Mouse (Mus musculus): ENCODE measurements around the gene Vmn1r39. TPM values are rescaled to one million over a fixed set of nuclear protein-coding genes. Genes with fewer than 3 reads are reported as not detected.
"Not testable (repeated sequence)": the region's sequence is repeated elsewhere in the genome, so short reads cannot be mapped to it uniquely, and the experiment has no call there.

Vmn1r39 gene
- polyA plus RNA-seq, 1 experiment from 2014 or later = not detected

DNA sequence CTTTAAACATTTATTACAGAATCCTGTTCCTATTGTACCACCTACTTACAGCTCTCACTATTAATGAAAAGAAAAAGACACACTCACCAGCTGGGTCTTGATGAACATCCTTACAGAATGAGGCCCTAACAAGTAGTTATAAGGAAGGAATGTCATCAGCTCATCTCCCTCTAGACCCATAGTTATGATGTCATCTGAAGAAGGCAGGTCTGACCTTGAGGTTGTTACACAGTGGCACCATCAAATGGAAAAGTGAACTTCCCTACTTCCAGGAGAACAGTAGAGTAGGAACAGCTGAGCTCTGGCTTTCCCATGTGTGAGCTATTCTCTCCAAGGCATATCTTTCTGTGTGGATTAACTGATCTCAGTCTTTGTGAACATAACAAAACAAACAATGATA lies 27.9 kb downstream of the Vmn1r39 start, which contains the start of gene Vmn1r38:
Gene Vmn1r38, minus strand, starts transcription at position 101 of the 400 bp plus-strand sequence.
- H3K9ac ChIP-seq (ENCODE audit: low read length); H3K9me3 ChIP-seq (ENCODE audit: control insufficient read depth, low read length); H3K27ac ChIP-seq (ENCODE audit: low read depth); ATAC-seq (replicated peaks; ENCODE audit: low FRiP score, low TSS enrichment, low read depth); H3K27me3 ChIP-seq (replicated peaks; ENCODE audit: control insufficient read depth, insufficient read depth, low read length); H3K36me3 ChIP-seq (ENCODE audit: control insufficient read depth, insufficient read depth, low read length); H3K4me2 ChIP-seq (ENCODE audit: low read length); DNase-seq (ENCODE audit: low spot score); H3K4me3 ChIP-seq (ENCODE audit: low read depth, low read length); H3K4me1 ChIP-seq (replicated peaks; ENCODE audit: control insufficient read depth, insufficient read depth, low read length): not testable (repeated sequence)

Other genes with a start within 250 kb of the Vmn1r39 start
- gene Vmn1r33, start 192.3 kb downstream of the Vmn1r39 start, polyA plus RNA-seq (2014; fragmentation: Nextera tagmentation; extraction: Ambion mirVana) = not detected in 2 replicates
- gene Vmn1r34, start 166.7 kb downstream of the Vmn1r39 start, polyA plus RNA-seq (2014; fragmentation: Nextera tagmentation; extraction: Ambion mirVana) = not detected in 2 replicates
- not detected in 2 replicates for gene Vmn1r35, start 124.7 kb downstream of the Vmn1r39 start, polyA plus RNA-seq (2014; fragmentation: Nextera tagmentation; extraction: Ambion mirVana)
- gene Vmn1r36, start 91.4 kb downstream of the Vmn1r39 start, polyA plus RNA-seq (2014; fragmentation: Nextera tagmentation; extraction: Ambion mirVana) = not detected in 2 replicates
- not detected in 2 replicates for gene Vmn1r37, start 81.2 kb downstream of the Vmn1r39 start, polyA plus RNA-seq (2014; fragmentation: Nextera tagmentation; extraction: Ambion mirVana)
- gene Vmn1r38, start 28.0 kb downstream of the Vmn1r39 start, polyA plus RNA-seq (2014; fragmentation: Nextera tagmentation; extraction: Ambion mirVana) = not detected in 2 replicates
- gene Gng12, start 85.8 kb upstream of the Vmn1r39 start, polyA plus RNA-seq (2014; fragmentation: Nextera tagmentation; extraction: Ambion mirVana) = 140 and 144 TPM in 2 replicates
- 21.3 and 26.2 TPM in 2 replicates for gene Gadd45a, start 226.8 kb upstream of the Vmn1r39 start, polyA plus RNA-seq (2014; fragmentation: Nextera tagmentation; extraction: Ambion mirVana)

All from intestine, embryonic 14.5 days (tissue).